Mouse (Mus musculus) megakaryocyte, embryonic 14.5 days (primary cell): Measurements from ENCODE around the gene Nhp2.

ENCODE experiments used
- FLI1 ChIP-seq: IDR thresholded peaks from 2 replicates; pipeline ENCODE4 v1.6.1; 2012; ENCODE audit warnings: low read length, inconsistent platforms, mixed read lengths
- GATA1 ChIP-seq: IDR thresholded peaks from 3 replicates; pipeline ENCODE4 v1.6.1; 2012; ENCODE audit warnings: mixed read lengths, low read length, inconsistent platforms, borderline replicate concordance

- TF ChIP-seq GATA1: no peak
- TF ChIP-seq FLI1: no peak
Observed at GRCm38 (mm10) chr11:51591168-51591567, 28.4 kb upstream of the Nhp2 start.
